Mouse (Mus musculus) MEL (cell line): ENCODE measurements around the gene Slc29a3. TPM values are rescaled to one million over a fixed set of nuclear protein-coding genes. Genes with fewer than 3 reads are reported as not detected.

ENCODE experiments used
- DNase-seq: peaks from one replicate; pipeline ENCODE4 v3.0.0; 2011; ENCODE audit warnings: low read depth, low spot score
- H3K27ac ChIP-seq: 2 replicates; pipeline ENCODE4 v1.5.1; 2012; ENCODE audit warnings: low read depth, mild to moderate bottlenecking, control low read depth, low read length, moderate library complexity; ENCODE audit not compliant: control insufficient read depth
- H3K27me3 ChIP-seq, 2 experiments: fragments of 150-350 bp in 1 of 2; sonication (generic) in 1 of 2; 2 replicates each; pipeline ENCODE4 v1.6.1; 2012; ENCODE audit warnings: low read length in 2 of 2, mild to moderate bottlenecking in 2 of 2, improper control_type of control experiment in 1 of 2, moderate library complexity in 1 of 2; ENCODE audit not compliant: insufficient read depth in 2 of 2, control insufficient read depth in 1 of 2
- H3K36me3 ChIP-seq, 2 experiments: 2 replicates each; pipeline ENCODE4 v1.6.1; 2012 to 2014; ENCODE audit warnings: low read length in 2 of 2, improper control_type of control experiment in 1 of 2, inconsistent platforms in 1 of 2, mild to moderate bottlenecking in 1 of 2; ENCODE audit not compliant: insufficient read depth in 2 of 2, control insufficient read depth in 1 of 2
- H3K4me1 ChIP-seq, 2 experiments: fragments of 150-350 bp in 1 of 2; sonication (generic) in 1 of 2; 2 replicates each; pipeline ENCODE4 v1.6.1; 2012; ENCODE audit warnings: low read length in 2 of 2, improper control_type of control experiment in 1 of 2, mild to moderate bottlenecking in 1 of 2; ENCODE audit not compliant: insufficient read depth in 2 of 2, control insufficient read depth in 1 of 2
- H3K4me3 ChIP-seq, 2 experiments: fragments of 150-350 bp in 1 of 2; sonication (generic) in 1 of 2; 2 replicates each; pipeline ENCODE4 v1.5.1; 2012; ENCODE audit warnings: low read depth in 2 of 2, low read length in 2 of 2, mild to moderate bottlenecking in 2 of 2, moderate library complexity in 2 of 2, control low read depth in 1 of 2, improper control_type of control experiment in 1 of 2; ENCODE audit not compliant: control insufficient read depth in 1 of 2, insufficient read depth in 1 of 2
- H3K79me2 ChIP-seq: 2 replicates; pipeline ENCODE4 v1.6.1; 2012; ENCODE audit warnings: mild to moderate bottlenecking, low read length, moderate library complexity; ENCODE audit not compliant: control insufficient read depth, poor library complexity, insufficient read depth
- H3K9ac ChIP-seq: 2 replicates; pipeline ENCODE4 v1.6.1; 2012; ENCODE audit warnings: low read depth, mild to moderate bottlenecking, control low read depth, low read length, moderate library complexity; ENCODE audit not compliant: control insufficient read depth, poor library complexity, severe bottlenecking
- H3K9me3 ChIP-seq: fragments of 150-350 bp; sonication (generic); replicated peaks from 2 replicates; pipeline ENCODE4 v1.6.1; 2012; ENCODE audit warnings: mild to moderate bottlenecking, low read length, improper control_type of control experiment, moderate library complexity; ENCODE audit not compliant: insufficient read depth
- BHLHE40 ChIP-seq: IDR thresholded peaks from 2 replicates; pipeline ENCODE4 v1.6.1; 2012; ENCODE audit warnings: low read depth, mild to moderate bottlenecking, inconsistent platforms, low read length, improper control_type of control experiment, borderline replicate concordance
- CTCF ChIP-seq, 3 experiments: IDR thresholded peaks in 2 of 3; conservative IDR thresholded peaks in 1 of 3; 2 replicates each; pipeline ENCODE4 v1.5.1; 2011 to 2012; ENCODE audit warnings: low read length in 3 of 3, low read depth in 2 of 3, mild to moderate bottlenecking in 2 of 3, improper control_type of control experiment in 1 of 3, inconsistent platforms in 1 of 3, mixed read lengths in 1 of 3, moderate library complexity in 1 of 3; ENCODE audit not compliant: control insufficient read depth in 1 of 3, insufficient read depth in 1 of 3, poor library complexity in 1 of 3, severe bottlenecking in 1 of 3
- E2F4 ChIP-seq: IDR thresholded peaks from 2 replicates; pipeline ENCODE4 v1.6.1; 2011; ENCODE audit warnings: low read depth, low read length, improper control_type of control experiment, borderline replicate concordance
- MEF2A ChIP-seq: IDR thresholded peaks from 2 replicates; pipeline ENCODE4 v1.6.1; 2014; ENCODE audit warnings: low read depth, mild to moderate bottlenecking, inconsistent platforms, low read length, improper control_type of control experiment; ENCODE audit not compliant: poor library complexity, insufficient replicate concordance, severe bottlenecking; ENCODE audit errors: extremely low read depth
- MYB ChIP-seq: IDR thresholded peaks from 2 replicates; pipeline ENCODE4 v1.6.1; 2011; ENCODE audit warnings: mild to moderate bottlenecking, low read depth, low read length, improper control_type of control experiment
- MYC ChIP-seq: IDR thresholded peaks from 2 replicates; pipeline ENCODE4 v1.6.1; 2011; ENCODE audit warnings: low read depth, mild to moderate bottlenecking, low read length, improper control_type of control experiment, moderate library complexity
- NELFE ChIP-seq: IDR thresholded peaks from 2 replicates; pipeline ENCODE4 v1.6.1; 2011; ENCODE audit warnings: low read depth, low read length, improper control_type of control experiment
- RAD21 ChIP-seq: IDR thresholded peaks from 2 replicates; pipeline ENCODE4 v1.6.1; 2011; ENCODE audit warnings: mild to moderate bottlenecking, low read depth, low read length, improper control_type of control experiment
- SMC3 ChIP-seq: IDR thresholded peaks from 2 replicates; pipeline ENCODE4 v1.6.1; 2011; ENCODE audit warnings: low read depth, low read length, improper control_type of control experiment
- TBP ChIP-seq: IDR thresholded peaks from 2 replicates; pipeline ENCODE4 v1.8.0; 2011; ENCODE audit warnings: low read depth, low read length, improper control_type of control experiment
- TCF12 ChIP-seq: IDR thresholded peaks from 2 replicates; pipeline ENCODE4 v1.6.1; 2014; ENCODE audit warnings: low read depth, mild to moderate bottlenecking, inconsistent platforms, low read length, improper control_type of control experiment, moderate library complexity
- USF1 ChIP-seq: IDR thresholded peaks from 2 replicates; pipeline ENCODE4 v1.6.1; 2014; ENCODE audit warnings: low read depth, mild to moderate bottlenecking, inconsistent platforms, low read length, improper control_type of control experiment, moderate library complexity
- ZC3H11A ChIP-seq: IDR thresholded peaks from 2 replicates; pipeline ENCODE4 v1.6.1; 2012; ENCODE audit warnings: low read depth, mild to moderate bottlenecking, inconsistent platforms, low read length, improper control_type of control experiment
- ZMIZ1 ChIP-seq: IDR thresholded peaks from 2 replicates; pipeline ENCODE4 v1.6.1; 2012; ENCODE audit warnings: low read depth, mild to moderate bottlenecking, inconsistent platforms, low read length, improper control_type of control experiment, moderate library complexity
- polyA plus RNA-seq, 2 experiments: library from polyadenylated mRNA; stranded (reverse) in 1 of 2; unstranded in 1 of 2; fragments of >175 nt in 1 of 2; fragments of >200 nt in 1 of 2; gene quantifications; 2 replicates each; pipeline versions ENCODE4 v1.2.1 to v1.2.4; 2012; ENCODE audit warnings: low replicate concordance in 2 of 2, low read depth in 1 of 2; ENCODE audit not compliant: insufficient read length in 2 of 2, insufficient read depth in 1 of 2, missing spikeins in 1 of 2
- total RNA-seq: library from RNA; depleted of rRNA; stranded (reverse); fragments of 300-350 nt; gene quantifications from 2 replicates; pipeline ENCODE4 v1.2.3, GENCODE M21; 2012

Gene Slc29a3
- total and polyA plus RNA-seq, 3 experiments = 2.4 to 46.0 (median 7.7) TPM

DNA sequence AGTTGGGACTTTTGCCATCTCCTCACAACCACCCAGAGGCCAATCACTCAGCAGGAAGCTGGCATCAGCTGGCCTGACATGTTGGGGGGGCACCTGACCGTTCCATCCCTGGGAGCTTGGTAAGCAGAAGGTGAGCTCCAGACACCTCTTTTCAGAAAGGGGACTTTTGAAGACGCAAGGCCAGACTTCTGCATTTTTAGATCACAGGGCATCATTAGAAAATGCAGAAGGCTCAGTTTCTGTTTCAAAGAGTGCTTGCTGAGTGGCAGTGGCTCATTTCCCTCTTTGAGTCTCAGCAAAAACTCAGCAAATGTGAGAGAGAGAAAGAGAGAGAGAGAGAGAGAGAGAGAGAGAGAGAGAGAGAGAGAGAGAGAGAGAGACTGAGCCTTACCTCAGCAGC, 47.5 kb downstream of the Slc29a3 start:
- H3K27me3 ChIP-seq = no peaks in the 10 kb centered on the region
- no peaks in the 10 kb centered on the region for H3K79me2 ChIP-seq
- DNase-seq = no peak
- no peak overlapping the region for H3K27ac ChIP-seq
- no peaks in the 10 kb centered on the region for H3K4me1 ChIP-seq
- H3K9ac ChIP-seq = no peak overlapping the region
- no peaks in the 10 kb centered on the region for H3K36me3 ChIP-seq
- no peak for TF ChIP-seq MEF2A
- H3K4me3 ChIP-seq = no peak overlapping the region
- H3K9me3 ChIP-seq = no peaks in the 10 kb centered on the region

GRCm38 (mm10) chr10:60697775-60698174, 54.8 kb downstream of the Slc29a3 start:
- H3K4me1 ChIP-seq = no peaks in the 10 kb centered on the region
- TF ChIP-seq BHLHE40 (no peak), ZC3H11A (no peak), ZMIZ1 (no peak), TBP (no peak), TCF12 (no peak), E2F4 (no peak), USF1 (no peak), NELFE (no peak)
- no peak overlapping the region for H3K9ac ChIP-seq
- no peak overlapping the region for H3K27ac ChIP-seq
- H3K9me3 ChIP-seq = no peaks in the 10 kb centered on the region
- DNase-seq = no peak
- H3K27me3 ChIP-seq = no peaks in the 10 kb centered on the region
- no peak overlapping the region for H3K4me3 ChIP-seq
- no peaks in the 10 kb centered on the region for H3K36me3 ChIP-seq
- H3K79me2 ChIP-seq = no peaks in the 10 kb centered on the region

GRCm38 (mm10) chr10:60696975-60697374, 55.6 kb downstream of the Slc29a3 start:
- Histone ChIP-seq H3K79me2 (no peaks in the 10 kb centered on the region), H3K4me3 (no peak overlapping the region), H3K36me3 (no peaks in the 10 kb centered on the region), H3K9me3 (no peaks in the 10 kb centered on the region), H3K4me1 (no peaks in the 10 kb centered on the region), H3K27ac (no peak overlapping the region), H3K9ac (no peak overlapping the region), H3K27me3 (no peaks in the 10 kb centered on the region)
- DNase-seq = peak; percentile 36
- TF ChIP-seq RAD21 (peak; percentile 74), CTCF (IDR thresholded peaks at IDR 0.05 in 2 of 3, conservative IDR thresholded peaks at IDR 0.05 in 1 of 3; ENCODE audit: control insufficient read depth in 1 of 3, insufficient read depth in 1 of 3, low read depth in 2 of 3, low read length in 3 of 3, poor library complexity in 1 of 3, severe bottlenecking in 1 of 3) (peak; percentile 79 to 87 (median 81)), SMC3 (peak; percentile 67), MYC (no peak), MYB (no peak), ZC3H11A (peak; percentile 51)
